10 mouse cellular contexts compared by ENCODE assay signal in the genomic region with DNA sequence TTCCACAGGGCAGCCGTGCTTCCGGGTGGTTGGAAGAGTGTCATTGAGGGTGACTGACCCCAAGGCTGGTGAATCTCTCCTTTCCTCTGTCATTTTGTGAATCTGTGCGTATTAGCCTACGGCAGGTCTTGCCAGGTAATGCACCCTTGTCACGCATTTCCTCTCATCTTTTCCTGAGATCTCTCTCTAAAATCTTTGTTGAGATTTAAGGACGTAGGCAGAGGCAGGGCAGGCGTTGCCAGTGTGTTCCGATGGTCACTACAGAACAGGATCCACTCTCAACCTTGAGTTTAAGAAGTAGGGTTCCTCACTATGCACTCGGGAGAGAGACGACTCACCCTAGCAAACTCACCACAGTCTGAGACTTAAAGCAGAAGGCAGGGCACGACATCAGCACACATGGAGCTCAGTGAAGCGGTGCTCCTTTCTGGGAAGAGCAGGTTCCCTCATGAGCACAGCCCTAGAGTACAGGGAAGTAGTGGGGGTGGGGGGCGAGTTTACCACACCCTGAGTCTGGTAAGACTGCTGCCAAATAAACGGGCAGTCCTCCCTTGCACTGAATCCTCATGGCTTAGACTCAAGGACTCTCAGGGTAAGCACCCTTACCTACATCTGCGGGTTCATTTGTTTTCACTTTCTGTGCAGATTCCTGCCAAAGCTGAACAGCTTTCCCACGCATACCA. TPM values are rescaled to one million over a fixed set of nuclear protein-coding genes. Genes with fewer than 3 reads are reported as not detected.
DNase-seq lines count a peak whose midpoint lies in the region; ATAC-seq and TF ChIP-seq lines count a peak whose summit lies in the region.
"Had no signal": no experiment of that assay in that cellular context is flagged by ENCODE, and none has a peak within 500 bp of the region (broad histone marks: within the 10 kb centered on the region; RNA-seq: fewer than 3 reads in every experiment).

No protein-coding gene starts in this region.

- no peak overlapping the region for H3K27ac ChIP-seq in kidney, adult 2 months (ENCODE audit: insufficient read depth, low read depth, low read length)
- peak overlapping the region; percentile 7 for H3K27ac ChIP-seq in bone marrow, adult 2 months (ENCODE audit: control insufficient read depth, insufficient read depth, low read depth, low read length, poor library complexity)
- no peak overlapping the region for H3K27ac ChIP-seq in liver, embryonic 12.5 days
- H3K27ac ChIP-seq: hindbrain, embryonic 14.5 days had no signal

- peak overlapping the region; percentile 64 for H3K4me2 ChIP-seq in liver, embryonic 12.5 days
- H3K4me2 ChIP-seq: hindbrain, embryonic 14.5 days had no signal

- no peaks in the 10 kb centered on the region for H3K9me3 ChIP-seq in liver, embryonic 12.5 days (replicated peaks)

- DNase-seq in kidney, adult 2 months: no peak
- no peak for DNase-seq in kidney, adult 11 months
- no peak for DNase-seq in frontal cortex, postnatal 10 days (ENCODE audit: low spot score in 2 of 2)
- DNase-seq in retina, postnatal 1 day: no peak

- no peaks in the 10 kb centered on the region for H3K27me3 ChIP-seq in kidney, adult 2 months (replicated peaks; ENCODE audit: control insufficient read depth, insufficient read depth, low read length)
- H3K27me3 ChIP-seq in liver, embryonic 12.5 days (replicated peaks): no peaks in the 10 kb centered on the region; the same call in 1 of the 2 replicates

- H3K9ac ChIP-seq in liver, embryonic 12.5 days: no peak overlapping the region
- H3K9ac ChIP-seq: hindbrain, embryonic 14.5 days had no signal

- no peaks in the 10 kb centered on the region for H3K36me3 ChIP-seq in kidney, adult 2 months (ENCODE audit: control insufficient read depth, insufficient read depth, low read length)
- no peaks in the 10 kb centered on the region for H3K36me3 ChIP-seq in liver, embryonic 12.5 days

- WGBS in kidney, adult 2 months: 58% methylated on average over 16 of the region's 16 CpGs
- 5% methylated on average over 16 of the region's 16 CpGs for WGBS in bone marrow, adult 2 months
- WGBS in liver, embryonic 12.5 days (ENCODE audit: insufficient replicate concordance): 41% methylated on average over 16 of the region's 16 CpGs

- no peak for ATAC-seq in liver, embryonic 12.5 days
- peak; percentile 43 for ATAC-seq in megakaryocyte progenitor cell, adult 5-6 weeks (replicated peaks; ENCODE audit: poor library complexity)
- no peak for ATAC-seq in frontal cortex, adult (ENCODE audit: low TSS enrichment)

- TF ChIP-seq POLR2A in kidney, adult 2 months (IDR thresholded peaks at IDR 0.05; ENCODE audit: low read depth, low read length): no peak
- TF ChIP-seq POLR2A in bone marrow, adult 2 months (IDR thresholded peaks at IDR 0.05; ENCODE audit: borderline replicate concordance, control insufficient read depth, low read depth, low read length): no peak

- H3K4me1 ChIP-seq in kidney, adult 2 months (ENCODE audit: control insufficient read depth, insufficient read depth, low read length): no peaks in the 10 kb centered on the region
- H3K4me1 ChIP-seq in bone marrow, adult 2 months (ENCODE audit: control insufficient read depth, insufficient read depth, low read length): no peaks in the 10 kb centered on the region; the same call in 1 of the 2 replicates
- peaks cover 19% of the 10 kb centered on the region for H3K4me1 ChIP-seq in liver, embryonic 12.5 days

- TF ChIP-seq CTCF in kidney, adult 2 months (conservative IDR thresholded peaks at IDR 0.05; ENCODE audit: insufficient read depth, insufficient read length, low read depth, low read length): no peak
- no peak for TF ChIP-seq CTCF in bone marrow, adult 2 months (IDR thresholded peaks at IDR 0.05; ENCODE audit: control insufficient read depth, insufficient read depth, low read length)

- H3K4me3 ChIP-seq in kidney, adult 2 months (ENCODE audit: insufficient read depth, low read depth, low read length): peak overlapping the region; percentile 24
- H3K4me3 ChIP-seq in bone marrow, adult 2 months (replicated peaks; ENCODE audit: control insufficient read depth, low read depth, low read length): peak overlapping the region; percentile 57
- H3K4me3 ChIP-seq in liver, embryonic 12.5 days: 0 out of 2 replicates have a peak overlapping the region, but pooled peaks have one; percentile 33
- H3K4me3 ChIP-seq: erythroblast, embryonic 14.5 days had no signal

RNA-seq across cellular contexts. Expression of gene Rpgrip1, which starts 31.1 kb away (rescaled TPM):
- 2.5 and 2.9 TPM in 2 replicates for polyA plus RNA-seq in kidney, adult 2 months (2012; rRNA removed)
- 337 and 668 TPM in 2 replicates for polyA plus RNA-seq in bone marrow, adult 2 months (2011; ENCODE audit: insufficient read depth, insufficient read length, low replicate concordance, missing spikeins)
- polyA plus RNA-seq in liver, embryonic 12.5 days (2016; fragmentation: Nextera tagmentation; extraction: Ambion mirVana): 58.2 and 62.1 TPM in 2 replicates
- 5.2 and 7.9 TPM in 2 replicates for total RNA-seq in megakaryocyte progenitor cell, adult 5-6 weeks (2015)
- total RNA-seq in megakaryocyte progenitor cell, adult 5-6 weeks (2017): 3.3 and 7.1 TPM in 2 replicates
- polyA plus RNA-seq: erythroblast, embryonic 14.5 days had no signal

RNA-seq across cellular contexts. Expression of gene Hnrnpc, which starts 37.8 kb away (rescaled TPM):
- 62.9 and 90.0 TPM in 2 replicates for polyA plus RNA-seq in kidney, adult 2 months (2012; rRNA removed)
- 226 and 328 TPM in 2 replicates for polyA plus RNA-seq in bone marrow, adult 2 months (2011; ENCODE audit: insufficient read depth, insufficient read length, low replicate concordance, missing spikeins)
- 438 and 448 TPM in 2 replicates for polyA plus RNA-seq in liver, embryonic 12.5 days (2016; fragmentation: Nextera tagmentation; extraction: Ambion mirVana)
- 353 and 414 TPM in 2 replicates for total RNA-seq in megakaryocyte progenitor cell, adult 5-6 weeks (2015)
- 560 and 665 TPM in 2 replicates for total RNA-seq in megakaryocyte progenitor cell, adult 5-6 weeks (2017)

RNA-seq across cellular contexts. Expression of gene Supt16, which starts 55.6 kb away (rescaled TPM):
- 7.1 and 10.2 TPM in 2 replicates for polyA plus RNA-seq in kidney, adult 2 months (2012; rRNA removed)
- polyA plus RNA-seq in bone marrow, adult 2 months (2011; ENCODE audit: insufficient read depth, insufficient read length, low replicate concordance, missing spikeins): 105 and 117 TPM in 2 replicates
- 53.7 TPM in 2 replicates for polyA plus RNA-seq in liver, embryonic 12.5 days (2016; fragmentation: Nextera tagmentation; extraction: Ambion mirVana)
- 90.6 and 92.7 TPM in 2 replicates for total RNA-seq in megakaryocyte progenitor cell, adult 5-6 weeks (2015)
- total RNA-seq in megakaryocyte progenitor cell, adult 5-6 weeks (2017): 219 and 256 TPM in 2 replicates

Comparison
In these comparisons a context has a peak if more than half of its experiments do, and no peak if none do; other contexts are left out.
1. RNA of gene Rpgrip1, which starts 31.1 kb away (polyA plus RNA-seq): 337 to 668 TPM in bone marrow, adult 2 months and 58.2 to 62.1 TPM in liver, embryonic 12.5 days; 2.5 to 2.9 TPM in kidney, adult 2 months; every median in the first group is over 10 times any median in the second.
2. Peak in every context shown above with its lines, with median percentiles within 50 percentile points of each other: H3K4me3 ChIP-seq.